Mouse (Mus musculus) ES-CJ7 (cell line): ENCODE measurements around the gene Hist2h2aa2.
A peak's percentile ranks its signal among the peaks of the same experiment; 100 is the strongest.

ENCODE experiments used
- DNase-seq: peaks from one replicate; pipeline ENCODE4 v3.0.0; 2011; ENCODE audit warnings: low read depth, low spot score

Hist2h2aa2 gene

GRCm38 (mm10) chr3:96237335-96237903 is 2.7 kb downstream of the Hist2h2aa2 start:
- peak; percentile 49 for DNase-seq

- DNase-seq: no peak
Measured at GRCm38 (mm10) chr3:96236834-96237334, 3.2 kb downstream of the Hist2h2aa2 start.

- no peak for DNase-seq
Measured at GRCm38 (mm10) chr3:96235836-96236235, 4.2 kb downstream of the Hist2h2aa2 start.

- no peak for DNase-seq
Measured at GRCm38 (mm10) chr3:96234914-96235313, 5.2 kb downstream of the Hist2h2aa2 start.

GRCm38 (mm10) chr3:96231758-96232120 is 8.3 kb downstream of the Hist2h2aa2 start:
- no peak for DNase-seq

- no peak for DNase-seq
Measured at GRCm38 (mm10) chr3:96230910-96231757, 8.9 kb downstream of the Hist2h2aa2 start.

- DNase-seq: no peak
Measured at GRCm38 (mm10) chr3:96230404-96230803, 9.7 kb downstream of the Hist2h2aa2 start.

GRCm38 (mm10) chr3:96228828-96229227 is 11.2 kb downstream of the Hist2h2aa2 start:
- no peak for DNase-seq

GRCm38 (mm10) chr3:96226695-96227648 is 13.1 kb downstream of the Hist2h2aa2 start:
- no peak for DNase-seq

GRCm38 (mm10) chr3:96225421-96225820 is 14.7 kb downstream of the Hist2h2aa2 start:
- no peak for DNase-seq

GRCm38 (mm10) chr3:96222774-96223173 is 17.3 kb downstream of the Hist2h2aa2 start:
- DNase-seq: no peak

- DNase-seq: no peak
Measured at GRCm38 (mm10) chr3:96221640-96222038, 18.4 kb downstream of the Hist2h2aa2 start.

GRCm38 (mm10) chr3:96220765-96221639 is 19.1 kb downstream of the Hist2h2aa2 start, which contains the start of the genes Hist2h2ac and Hist2h2be:
Gene Hist2h2ac (minus strand): TSS chr3:96220880.
Gene Hist2h2be (plus strand): TSS chr3:96221119.
- peak; percentile 96 for DNase-seq

- DNase-seq: peak; percentile 76
Measured at GRCm38 (mm10) chr3:96220131-96220764, 19.8 kb downstream of the Hist2h2aa2 start.

GRCm38 (mm10) chr3:96219661-96220130 is 20.4 kb downstream of the Hist2h2aa2 start, which contains the start of the genes Bola1 and Hist2h2ab:
Gene Bola1 (minus strand): TSS chr3:96219709.
Gene Hist2h2ab (plus strand): TSS chr3:96219865.
- DNase-seq: peak; percentile 91

- peak; percentile 74 for DNase-seq
Measured at GRCm38 (mm10) chr3:96219191-96219641, 20.9 kb downstream of the Hist2h2aa2 start.

- peak; percentile 45 for DNase-seq
Measured at GRCm38 (mm10) chr3:96209242-96209641, 30.8 kb downstream of the Hist2h2aa2 start.

GRCm38 (mm10) chr3:96207819-96208218 is 32.3 kb downstream of the Hist2h2aa2 start:
- DNase-seq: no peak

- no peak for DNase-seq
Measured at GRCm38 (mm10) chr3:96199731-96200130, 40.3 kb downstream of the Hist2h2aa2 start.
